16 mouse cellular contexts compared by ENCODE assay signal in genomic region chr4:59243802-59244493, GRCm38 (mm10). TPM values are rescaled to one million over a fixed set of nuclear protein-coding genes. Genes with fewer than 3 reads are reported as not detected.
A peak's percentile ranks its signal among the peaks of the same experiment; 100 is the strongest.
DNase-seq lines count a peak whose midpoint lies in the region; ATAC-seq and TF ChIP-seq lines count a peak whose summit lies in the region.
"Had no signal": no experiment of that assay in that cellular context is flagged by ENCODE, and none has a peak within 500 bp of the region (broad histone marks: within the 10 kb centered on the region; RNA-seq: fewer than 3 reads in every experiment).

No protein-coding gene starts in this region.

- H3K9ac ChIP-seq in intestine, embryonic 16.5 days (ENCODE audit: low read depth, low read length), result no peak overlapping the region
- no peak overlapping the region for H3K9ac ChIP-seq in kidney, embryonic 16.5 days (replicated peaks; ENCODE audit: low read length)
- H3K9ac ChIP-seq: heart, embryonic 15.5 days; hindbrain, embryonic 13.5 days; lung, embryonic 15.5 days; stomach, embryonic 15.5 days had no signal

- no peak for ATAC-seq in G1E (ENCODE audit: extremely low read depth, insufficient number of reproducible peaks, low FRiP score, poor library complexity, severe bottlenecking)
- no peak for ATAC-seq in intestine, embryonic 16.5 days
- ATAC-seq in kidney, embryonic 16.5 days (ENCODE audit: low FRiP score, low TSS enrichment), result no peak

- H3K4me1 ChIP-seq in G1E (ENCODE audit: insufficient read depth, low read depth, low read length), result peaks cover 83% of the 10 kb centered on the region
- peaks cover 15% of the 10 kb centered on the region; the same call in 1 of the 2 replicates for H3K4me1 ChIP-seq in intestine, embryonic 16.5 days (ENCODE audit: control insufficient read depth, insufficient read depth, low read length)
- H3K4me1 ChIP-seq in kidney, embryonic 16.5 days (ENCODE audit: insufficient read depth, low read length), result no peaks in the 10 kb centered on the region
- H3K4me1 ChIP-seq: hindbrain, embryonic 13.5 days had no signal

- H3K9me3 ChIP-seq in G1E (replicated peaks), result no peaks in the 10 kb centered on the region
- H3K9me3 ChIP-seq in intestine, embryonic 16.5 days (ENCODE audit: control insufficient read depth, low read length), result no peaks in the 10 kb centered on the region
- H3K9me3 ChIP-seq in kidney, embryonic 16.5 days (ENCODE audit: low read length), result no peaks in the 10 kb centered on the region
- H3K9me3 ChIP-seq: forebrain, embryonic 10.5 days; heart, embryonic 15.5 days; hindbrain, embryonic 13.5 days; limb, embryonic 10.5 days; lung, embryonic 15.5 days; stomach, embryonic 15.5 days had no signal

- DNase-seq in CD8-positive naive resting alpha-beta T cell, adult 2 months (ENCODE audit: low read depth in 2 of 2, low spot score in 2 of 2), result peak; percentile 32 to 33
- DNase-seq in G1E (ENCODE audit: low spot score), result no peak
- no peak for DNase-seq in frontal cortex, postnatal 10 days (ENCODE audit: low spot score in 2 of 2)
- no peak for DNase-seq in gastrocnemius, postnatal 25 days
- DNase-seq in kidney, postnatal 25 days, result no peak
- DNase-seq: cerebellum, adult 18-20 months; thymus, postnatal 36 days had no signal

- H3K4me3 ChIP-seq in G1E (ENCODE audit: low read depth, low read length) (peak overlapping the region; percentile 5; the same call in 1 of the 2 replicates), macrophage (ENCODE audit: inconsistent target) (no peak overlapping the region)
- no peak overlapping the region for H3K4me3 ChIP-seq in intestine, embryonic 16.5 days (ENCODE audit: low read length)
- H3K4me3 ChIP-seq in kidney, embryonic 16.5 days (ENCODE audit: low read length), result no peak overlapping the region
- H3K4me3 ChIP-seq: forebrain, embryonic 10.5 days; heart, embryonic 15.5 days; hindbrain, embryonic 13.5 days; limb, embryonic 10.5 days; lung, embryonic 15.5 days; stomach, embryonic 15.5 days had no signal

- H3K79me2 ChIP-seq in macrophage (ENCODE audit: inconsistent target), result no peaks in the 10 kb centered on the region

- no peak for TF ChIP-seq CTCF in G1E (IDR thresholded peaks at IDR 0.05; ENCODE audit: low read depth, low read length)

- H3K4me2 ChIP-seq in intestine, embryonic 16.5 days (ENCODE audit: low read depth, low read length), result no peak overlapping the region
- H3K4me2 ChIP-seq in kidney, embryonic 16.5 days (replicated peaks; ENCODE audit: low read depth, low read length), result no peak overlapping the region
- H3K4me2 ChIP-seq: heart, embryonic 15.5 days; hindbrain, embryonic 13.5 days; lung, embryonic 15.5 days; stomach, embryonic 15.5 days had no signal

- WGBS in intestine, embryonic 16.5 days, result 82% methylated on average over 7 of the region's 7 CpGs
- 50% methylated on average over 7 of the region's 7 CpGs for WGBS in macrophage (ENCODE audit: missing documents)
- WGBS in kidney, embryonic 16.5 days, result 78% methylated on average over 7 of the region's 7 CpGs

- H3K36me3 ChIP-seq in G1E (replicated peaks), result no peaks in the 10 kb centered on the region
- no peaks in the 10 kb centered on the region for H3K36me3 ChIP-seq in intestine, embryonic 16.5 days (ENCODE audit: control insufficient read depth, insufficient read depth, low read length)
- H3K36me3 ChIP-seq in macrophage (ENCODE audit: inconsistent target), result no peaks in the 10 kb centered on the region
- no peaks in the 10 kb centered on the region for H3K36me3 ChIP-seq in kidney, embryonic 16.5 days (ENCODE audit: insufficient read depth, low read length)
- H3K36me3 ChIP-seq: forebrain, embryonic 10.5 days; heart, embryonic 15.5 days; hindbrain, embryonic 13.5 days; limb, embryonic 10.5 days; lung, embryonic 15.5 days; stomach, embryonic 15.5 days had no signal

- peak overlapping the region; percentile 82 for H3K27ac ChIP-seq in intestine, embryonic 16.5 days (ENCODE audit: low read length)
- H3K27ac ChIP-seq in macrophage, result peak overlapping the region; percentile 62
- H3K27ac ChIP-seq in kidney, embryonic 16.5 days (ENCODE audit: low read length), result no peak overlapping the region
- H3K27ac ChIP-seq: forebrain, embryonic 10.5 days; heart, embryonic 15.5 days; hindbrain, embryonic 13.5 days; limb, embryonic 10.5 days; lung, embryonic 15.5 days had no signal

- H3K27me3 ChIP-seq in G1E (ENCODE audit: insufficient read depth, low read length), result no peaks in the 10 kb centered on the region
- no peaks in the 10 kb centered on the region for H3K27me3 ChIP-seq in intestine, embryonic 16.5 days (replicated peaks; ENCODE audit: control insufficient read depth, insufficient read depth, low read length)
- no peaks in the 10 kb centered on the region for H3K27me3 ChIP-seq in kidney, embryonic 16.5 days (ENCODE audit: insufficient read depth, low read length)
- H3K27me3 ChIP-seq: heart, embryonic 15.5 days; hindbrain, embryonic 13.5 days; lung, embryonic 15.5 days; stomach, embryonic 15.5 days had no signal

RNA-seq across cellular contexts. Expression of gene Ugcg, which starts 54.9 kb away (rescaled TPM):
- 622 and 664 TPM in 2 replicates for total RNA-seq in G1E (2014; fragmentation: Nextera tagmentation)
- total RNA-seq in G1E (2017), result 341 and 382 TPM in 2 replicates
- 142 and 168 TPM in 2 replicates for polyA plus RNA-seq in G1E (2012)
- 6.9 and 7.8 TPM in 2 replicates for polyA plus RNA-seq in intestine, embryonic 16.5 days (2015; fragmentation: Nextera tagmentation; extraction: Ambion mirVana)
- 100 to 1,000 TPM in 3 of 26 experiments, 10 to 100 TPM in 23; 21.0 to 221 (median 44.9) TPM for total RNA-seq in macrophage (2018; cell fraction: chromatin; rRNA removed)
- total RNA-seq in macrophage (2018; cell fraction: cytosol; rRNA removed), result 10 to 100 TPM; 16.2 to 84.2 (median 24.2) TPM
- total RNA-seq in macrophage (2018; cell fraction: nucleus; rRNA removed), result 100 to 1,000 TPM in 5 of 26 experiments, 10 to 100 TPM in 21; 35.4 to 162 (median 50.0) TPM
- 15.3 to 16.7 TPM (median 16.4 TPM) in 3 replicates for polyA plus RNA-seq in macrophage (2018)
- 6.6 and 6.7 TPM in 2 replicates for polyA plus RNA-seq in kidney, embryonic 16.5 days (2015; fragmentation: Nextera tagmentation; extraction: Ambion mirVana)
- total RNA-seq in gastrocnemius, postnatal 25 days (2021), result 1 to 10 TPM; 7.8 to 8.7 TPM

Comparison
In these comparisons a context has a peak if more than half of its experiments do, and no peak if none do; other contexts are left out.
1. DNase-seq: peak in CD8-positive naive resting alpha-beta T cell, adult 2 months (2 of 2); none in G1E (single experiment), frontal cortex, postnatal 10 days (0 of 2), gastrocnemius, postnatal 25 days (single experiment) and kidney, postnatal 25 days (0 of 2).